Mouse (Mus musculus) midbrain, embryonic 15.5 days (tissue): ENCODE results near the gene Sulf2. TPM values are rescaled to one million over a fixed set of nuclear protein-coding genes. Genes with fewer than 3 reads are reported as not detected.

Experiments
- ATAC-seq: fragments of 200-750 bp; cut with Nextera tagmentation; replicated peaks from 2 replicates; pipeline ENCODE4 v1.8.0; 2017; ENCODE audit warnings: moderate TSS enrichment
- H3K27ac ChIP-seq: fragments of 300-500 bp; sonication (generic); 2 replicates; pipeline ENCODE4 v1.5.1; 2015; ENCODE audit warnings: mild to moderate bottlenecking, inconsistent platforms
- H3K27me3 ChIP-seq: fragments of 300-500 bp; sonication (generic); replicated peaks from 2 replicates; pipeline ENCODE4 v1.6.1; 2015; ENCODE audit warnings: inconsistent platforms
- H3K36me3 ChIP-seq: fragments of 300-500 bp; sonication (generic); replicated peaks from 2 replicates; pipeline ENCODE4 v1.6.1; 2015; ENCODE audit warnings: inconsistent platforms
- H3K4me1 ChIP-seq: fragments of 300-500 bp; sonication (generic); 2 replicates; pipeline ENCODE4 v1.6.1; 2015; ENCODE audit warnings: inconsistent platforms
- H3K4me2 ChIP-seq: fragments of 300-500 bp; sonication (generic); 2 replicates; pipeline ENCODE4 v1.6.1; 2015; ENCODE audit warnings: inconsistent platforms, mild to moderate bottlenecking, moderate library complexity
- H3K4me3 ChIP-seq: fragments of 300-500 bp; sonication (generic); 2 replicates; pipeline ENCODE4 v1.5.1; 2015; ENCODE audit warnings: mild to moderate bottlenecking, inconsistent platforms
- H3K9ac ChIP-seq: fragments of 300-500 bp; sonication (generic); 2 replicates; pipeline ENCODE4 v1.6.1; 2015; ENCODE audit warnings: mild to moderate bottlenecking, inconsistent platforms
- H3K9me3 ChIP-seq: fragments of 300-500 bp; sonication (generic); 2 replicates; pipeline ENCODE4 v1.6.1; 2016; ENCODE audit warnings: inconsistent platforms
- WGBS: fragments of 180-500 bp; shearing (Covaris S2); methylation state at CpG from one replicate; pipeline ENCODE4 v1.1.7; 2015; ENCODE audit warnings: mixed read lengths; 5-methylcytosine and 5-hydroxymethylcytosine counted together
- polyA plus RNA-seq: library from polyadenylated mRNA; unstranded; fragments of >200 nt; fragmentation: Nextera tagmentation; extraction: Ambion mirVana; gene quantifications from 2 replicates; pipeline ENCODE4 v1.2.1, GENCODE M21; 2015

Sulf2 gene
- polyA plus RNA-seq, 1 experiment from 2014 or later = 108 TPM

GRCm38 (mm10) chr2:166125492-166126252, 29.8 kb downstream of the Sulf2 start:
- ATAC-seq = no peak
- no peak overlapping the region for H3K4me2 ChIP-seq
- H3K9ac ChIP-seq = no peak overlapping the region
- no peak overlapping the region for H3K4me3 ChIP-seq
- 71% methylated on average over 13 of the region's 13 CpGs for WGBS
- no peak overlapping the region for H3K27ac ChIP-seq
- H3K4me1 ChIP-seq = no peaks in the 10 kb centered on the region
- no peaks in the 10 kb centered on the region for H3K36me3 ChIP-seq
- no peaks in the 10 kb centered on the region for H3K9me3 ChIP-seq
- H3K27me3 ChIP-seq = no peaks in the 10 kb centered on the region

- no peak overlapping the region for H3K4me2 ChIP-seq
- 44% methylated on average over 2 of the region's 2 CpGs for WGBS
- H3K9ac ChIP-seq = no peak overlapping the region
Observed at GRCm38 (mm10) chr2:166125033-166125432, 30.4 kb downstream of the Sulf2 start.

GRCm38 (mm10) chr2:166122781-166123180, 32.7 kb downstream of the Sulf2 start:
- Histone ChIP-seq H3K4me3 (no peak overlapping the region), H3K36me3 (no peaks in the 10 kb centered on the region), H3K27ac (no peak overlapping the region), H3K4me2 (no peak overlapping the region), H3K9ac (no peak overlapping the region), H3K9me3 (no peaks in the 10 kb centered on the region), H3K4me1 (no peaks in the 10 kb centered on the region), H3K27me3 (no peaks in the 10 kb centered on the region)
- WGBS = 90% methylated on average over 6 of the region's 6 CpGs
- no peak for ATAC-seq

More at GRCm38 (mm10) chr2:166125033-166125432, 30.4 kb downstream of the Sulf2 start:
- Histone ChIP-seq H3K27me3 (no peaks in the 10 kb centered on the region), H3K36me3 (no peaks in the 10 kb centered on the region), H3K9me3 (no peaks in the 10 kb centered on the region), H3K4me1 (no peaks in the 10 kb centered on the region), H3K4me3 (no peak overlapping the region), H3K27ac (no peak overlapping the region)
- no peak for ATAC-seq

- 82% methylated on average over 14 of the region's 14 CpGs for WGBS
- no peaks in the 10 kb centered on the region for H3K9me3 ChIP-seq
- no peak overlapping the region for H3K27ac ChIP-seq
- H3K4me1 ChIP-seq = no peaks in the 10 kb centered on the region
- H3K27me3 ChIP-seq = no peaks in the 10 kb centered on the region
- no peak overlapping the region for H3K4me2 ChIP-seq
- no peaks in the 10 kb centered on the region for H3K36me3 ChIP-seq
- no peak for ATAC-seq
- no peak overlapping the region for H3K4me3 ChIP-seq
- no peak overlapping the region for H3K9ac ChIP-seq
Observed at GRCm38 (mm10) chr2:166121681-166122355, 33.6 kb downstream of the Sulf2 start.

GRCm38 (mm10) chr2:166119992-166120391, 35.5 kb downstream of the Sulf2 start:
- Histone ChIP-seq H3K4me1 (no peaks in the 10 kb centered on the region), H3K4me2 (no peak overlapping the region), H3K4me3 (no peak overlapping the region), H3K36me3 (peaks cover 4% of the 10 kb centered on the region; the same call in 1 of the 2 replicates), H3K27ac (no peak overlapping the region), H3K27me3 (no peaks in the 10 kb centered on the region), H3K9ac (no peak overlapping the region), H3K9me3 (no peaks in the 10 kb centered on the region)
- ATAC-seq = no peak
- WGBS = 85% methylated on average over 2 of the region's 2 CpGs

- no peaks in the 10 kb centered on the region for H3K27me3 ChIP-seq
- no peak overlapping the region for H3K27ac ChIP-seq
- peaks cover 4% of the 10 kb centered on the region; the same call in 1 of the 2 replicates for H3K36me3 ChIP-seq
- H3K9me3 ChIP-seq = no peaks in the 10 kb centered on the region
- H3K4me3 ChIP-seq = no peak overlapping the region
- H3K9ac ChIP-seq = no peak overlapping the region
- WGBS = 94% methylated on average over 16 of the region's 16 CpGs
- peaks cover 5% of the 10 kb centered on the region; the same call in 1 of the 2 replicates for H3K4me1 ChIP-seq
- H3K4me2 ChIP-seq = no peak overlapping the region
- no peak for ATAC-seq
Observed at GRCm38 (mm10) chr2:166116704-166117103, 38.8 kb downstream of the Sulf2 start.

GRCm38 (mm10) chr2:166116278-166116608, 39.2 kb downstream of the Sulf2 start:
- no peak overlapping the region for H3K9ac ChIP-seq
- H3K27me3 ChIP-seq = no peaks in the 10 kb centered on the region
- H3K4me2 ChIP-seq = no peak overlapping the region
- H3K27ac ChIP-seq = no peak overlapping the region
- H3K4me3 ChIP-seq = no peak overlapping the region
- 91% methylated on average over 7 of the region's 7 CpGs for WGBS
- no peak for ATAC-seq
- H3K9me3 ChIP-seq = no peaks in the 10 kb centered on the region
- H3K4me1 ChIP-seq = peaks cover 5% of the 10 kb centered on the region; the same call in 1 of the 2 replicates
- peaks cover 4% of the 10 kb centered on the region; the same call in 1 of the 2 replicates for H3K36me3 ChIP-seq

- H3K4me1 ChIP-seq = peaks cover 5% of the 10 kb centered on the region; the same call in 1 of the 2 replicates
- WGBS = 92% methylated on average over 15 of the region's 15 CpGs
- no peak overlapping the region for H3K27ac ChIP-seq
- H3K9me3 ChIP-seq = no peaks in the 10 kb centered on the region
- H3K9ac ChIP-seq = no peak overlapping the region
- H3K4me2 ChIP-seq = no peak overlapping the region
- no peak overlapping the region for H3K4me3 ChIP-seq
- H3K27me3 ChIP-seq = no peaks in the 10 kb centered on the region
- no peak for ATAC-seq
- peaks cover 4% of the 10 kb centered on the region; the same call in 1 of the 2 replicates for H3K36me3 ChIP-seq
Observed at GRCm38 (mm10) chr2:166115571-166116277, 39.7 kb downstream of the Sulf2 start.

GRCm38 (mm10) chr2:166112986-166113385, 42.5 kb downstream of the Sulf2 start:
- no peak overlapping the region for H3K4me2 ChIP-seq
- H3K9ac ChIP-seq = no peak overlapping the region
- no peaks in the 10 kb centered on the region for H3K27me3 ChIP-seq
- peaks cover 5% of the 10 kb centered on the region; the same call in 1 of the 2 replicates for H3K4me1 ChIP-seq
- ATAC-seq = no peak
- no peak overlapping the region for H3K27ac ChIP-seq
- 92% methylated on average over 11 of the region's 11 CpGs for WGBS
- H3K4me3 ChIP-seq = no peak overlapping the region
- H3K36me3 ChIP-seq = peaks cover 4% of the 10 kb centered on the region; the same call in 1 of the 2 replicates
- H3K9me3 ChIP-seq = no peaks in the 10 kb centered on the region

- Histone ChIP-seq H3K9ac (no peak overlapping the region), H3K27ac (no peak overlapping the region), H3K9me3 (no peaks in the 10 kb centered on the region), H3K4me3 (no peak overlapping the region), H3K4me2 (no peak overlapping the region), H3K27me3 (no peaks in the 10 kb centered on the region), H3K4me1 (peaks cover 16% of the 10 kb centered on the region), H3K36me3 (peaks cover 4% of the 10 kb centered on the region; the same call in 1 of the 2 replicates)
- 43% methylated on average over 10 of the region's 10 CpGs for WGBS
- ATAC-seq = no peak
Observed at GRCm38 (mm10) chr2:166111831-166112250, 43.6 kb downstream of the Sulf2 start.

- Histone ChIP-seq H3K27me3 (no peaks in the 10 kb centered on the region), H3K4me1 (peaks cover 21% of the 10 kb centered on the region), H3K4me3 (no peak overlapping the region), H3K9ac (no peak overlapping the region), H3K27ac (no peak overlapping the region), H3K4me2 (no peak overlapping the region), H3K36me3 (no peaks in the 10 kb centered on the region; the same call in 1 of the 2 replicates), H3K9me3 (no peaks in the 10 kb centered on the region)
- 77% methylated on average over 2 of the region's 2 CpGs for WGBS
- no peak for ATAC-seq
Observed at GRCm38 (mm10) chr2:166111238-166111637, 44.2 kb downstream of the Sulf2 start.

GRCm38 (mm10) chr2:166110764-166111163, 44.7 kb downstream of the Sulf2 start:
- no peaks in the 10 kb centered on the region for H3K27me3 ChIP-seq
- H3K4me2 ChIP-seq = no peak overlapping the region
- WGBS = 56% methylated on average over 8 of the region's 8 CpGs
- no peaks in the 10 kb centered on the region for H3K9me3 ChIP-seq
- no peaks in the 10 kb centered on the region; the same call in 1 of the 2 replicates for H3K36me3 ChIP-seq
- H3K27ac ChIP-seq = no peak overlapping the region
- no peak overlapping the region for H3K9ac ChIP-seq
- H3K4me1 ChIP-seq = peaks cover 21% of the 10 kb centered on the region
- no peak for ATAC-seq
- H3K4me3 ChIP-seq = no peak overlapping the region
